Mouse (Mus musculus): ENCODE measurements around the gene Tsga10ip.

Tsga10ip gene

DNA sequence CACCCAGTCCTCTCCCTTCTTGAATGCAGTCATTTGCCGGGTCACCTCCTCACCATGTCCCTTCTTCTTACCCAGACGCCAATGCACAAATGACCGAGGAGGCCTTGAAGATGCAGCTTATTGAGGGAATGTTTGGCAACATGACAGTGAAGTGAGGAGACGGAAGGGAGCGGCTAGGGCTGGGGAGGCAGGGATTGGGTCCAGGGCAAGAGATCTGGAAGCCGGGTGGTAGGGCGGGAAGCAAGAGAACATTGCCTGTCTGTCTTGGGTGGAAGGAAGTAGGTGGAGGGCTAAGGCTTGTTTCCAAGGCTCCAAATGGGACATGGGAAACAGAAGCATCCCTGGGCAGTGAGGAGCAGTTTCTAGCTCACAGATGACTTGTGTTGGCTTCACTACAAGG lies 61.0 kb downstream of the Tsga10ip start:
- DNase-seq (ENCODE audit: low spot score): no peak

Data from urinary bladder, postnatal 14 days (tissue).